Mouse (Mus musculus) ovary, postnatal 36 days (tissue): Measurements from ENCODE around the gene Epb41l4b.
A peak's percentile ranks its signal among the peaks of the same experiment; 100 is the strongest.

ENCODE experiments used
- DNase-seq: peaks from one replicate; pipeline ENCODE4 v3.0.0; 2022; ENCODE audit warnings: low spot score, mixed read lengths

Gene Epb41l4b

GRCm38 (mm10) chr4:57143026-57143937, at the start of gene Epb41l4b:
Gene Epb41l4b, minus strand, starts transcription at chr4:57143437.
- peak; percentile 85 for DNase-seq

GRCm38 (mm10) chr4:57191543-57192283, 48.5 kb upstream of the Epb41l4b start:
- no peak for DNase-seq

- no peak for DNase-seq
Observed at GRCm38 (mm10) chr4:57189881-57190280, 46.6 kb upstream of the Epb41l4b start.

GRCm38 (mm10) chr4:57186035-57186434, 42.8 kb upstream of the Epb41l4b start:
- DNase-seq = no peak

- no peak for DNase-seq
Observed at GRCm38 (mm10) chr4:57185462-57185861, 42.2 kb upstream of the Epb41l4b start.

GRCm38 (mm10) chr4:57183493-57183892, 40.3 kb upstream of the Epb41l4b start:
- no peak for DNase-seq

- DNase-seq = no peak
Observed at GRCm38 (mm10) chr4:57181538-57181937, 38.3 kb upstream of the Epb41l4b start.

GRCm38 (mm10) chr4:57178881-57179280, 35.6 kb upstream of the Epb41l4b start:
- DNase-seq = no peak

GRCm38 (mm10) chr4:57175329-57175728, 32.1 kb upstream of the Epb41l4b start:
- DNase-seq = no peak

GRCm38 (mm10) chr4:57172861-57173260, 29.6 kb upstream of the Epb41l4b start:
- no peak for DNase-seq

- no peak for DNase-seq
Observed at GRCm38 (mm10) chr4:57171817-57172216, 28.6 kb upstream of the Epb41l4b start.

GRCm38 (mm10) chr4:57168680-57169079, 25.4 kb upstream of the Epb41l4b start:
- DNase-seq = no peak

GRCm38 (mm10) chr4:57168277-57168676, 25.0 kb upstream of the Epb41l4b start:
- DNase-seq = no peak

- peak; percentile 31 for DNase-seq
Observed at GRCm38 (mm10) chr4:57166922-57167870, 24.0 kb upstream of the Epb41l4b start.

- DNase-seq = no peak
Observed at GRCm38 (mm10) chr4:57165654-57166053, 22.4 kb upstream of the Epb41l4b start.

- no peak for DNase-seq
Observed at GRCm38 (mm10) chr4:57164578-57165210, 21.5 kb upstream of the Epb41l4b start.

- DNase-seq = no peak
Observed at GRCm38 (mm10) chr4:57162789-57163722, 19.8 kb upstream of the Epb41l4b start.

- no peak for DNase-seq
Observed at GRCm38 (mm10) chr4:57160571-57160970, 17.3 kb upstream of the Epb41l4b start.

GRCm38 (mm10) chr4:57156549-57157169, 13.4 kb upstream of the Epb41l4b start:
- peak; percentile 55 for DNase-seq

- peak; percentile 25 for DNase-seq
Observed at GRCm38 (mm10) chr4:57153838-57154237, 10.6 kb upstream of the Epb41l4b start.
